Mouse (Mus musculus) spleen, postnatal 4 days (tissue): Measurements from ENCODE around the gene Slc16a3.

Experiments used
- DNase-seq, 2 experiments: peaks; one replicate each; pipeline ENCODE4 v3.0.0; 2022; ENCODE audit warnings: low spot score in 2 of 2

Gene Slc16a3

DNA sequence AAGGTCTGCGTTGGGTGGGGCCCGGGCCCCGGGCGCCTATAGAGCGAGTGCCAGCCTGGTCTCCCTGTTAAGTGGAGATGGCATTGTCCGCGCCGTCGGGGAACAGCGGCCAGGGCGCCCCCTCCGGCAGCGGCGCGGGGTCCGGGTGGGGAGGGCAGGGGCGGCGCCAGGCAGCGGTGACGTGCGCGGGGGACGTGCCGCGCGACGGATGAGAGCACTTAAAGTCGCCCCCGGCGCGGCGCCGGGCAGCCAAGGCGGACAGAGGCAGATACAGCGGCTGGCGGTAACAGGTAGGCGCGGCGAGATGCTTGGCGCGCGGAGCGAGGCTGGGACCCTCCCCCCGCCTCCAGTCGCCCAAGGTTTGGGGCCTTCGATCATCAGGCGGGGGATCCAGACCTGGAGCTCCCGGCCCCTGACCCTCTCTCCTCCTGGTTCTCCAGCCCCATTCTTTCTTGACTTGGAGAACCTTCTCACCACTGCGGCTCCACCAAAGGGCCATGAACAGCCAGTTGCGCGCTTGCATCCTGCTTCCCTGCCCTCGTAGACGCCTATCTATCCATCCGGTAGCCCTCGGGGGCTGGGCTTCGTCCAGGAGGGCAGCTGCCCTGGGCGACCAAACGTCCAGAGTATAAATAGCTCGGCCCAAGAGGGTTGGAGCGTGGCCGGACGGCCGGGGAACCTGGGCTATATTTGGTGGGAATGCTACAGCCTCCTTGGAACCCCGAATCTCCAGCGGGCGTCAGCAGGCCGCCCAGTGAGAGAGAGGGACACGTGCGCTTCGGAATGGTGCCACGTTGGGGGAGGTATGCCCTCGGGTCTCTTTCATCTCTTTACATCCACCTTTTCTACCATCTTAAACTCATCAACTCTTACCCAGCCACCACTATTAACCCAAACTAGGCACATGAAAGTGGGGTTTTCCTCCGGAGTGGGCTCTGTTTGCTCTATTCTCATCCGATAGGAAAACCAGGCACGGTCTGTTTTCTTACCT lies 876 bp downstream of the Slc16a3 start:
- DNase-seq: peak; percentile 50 to 81

- DNase-seq: no peak
Observed at GRCm38 (mm10) chr11:120949863-120950262, 1.6 kb downstream of the Slc16a3 start.

DNA sequence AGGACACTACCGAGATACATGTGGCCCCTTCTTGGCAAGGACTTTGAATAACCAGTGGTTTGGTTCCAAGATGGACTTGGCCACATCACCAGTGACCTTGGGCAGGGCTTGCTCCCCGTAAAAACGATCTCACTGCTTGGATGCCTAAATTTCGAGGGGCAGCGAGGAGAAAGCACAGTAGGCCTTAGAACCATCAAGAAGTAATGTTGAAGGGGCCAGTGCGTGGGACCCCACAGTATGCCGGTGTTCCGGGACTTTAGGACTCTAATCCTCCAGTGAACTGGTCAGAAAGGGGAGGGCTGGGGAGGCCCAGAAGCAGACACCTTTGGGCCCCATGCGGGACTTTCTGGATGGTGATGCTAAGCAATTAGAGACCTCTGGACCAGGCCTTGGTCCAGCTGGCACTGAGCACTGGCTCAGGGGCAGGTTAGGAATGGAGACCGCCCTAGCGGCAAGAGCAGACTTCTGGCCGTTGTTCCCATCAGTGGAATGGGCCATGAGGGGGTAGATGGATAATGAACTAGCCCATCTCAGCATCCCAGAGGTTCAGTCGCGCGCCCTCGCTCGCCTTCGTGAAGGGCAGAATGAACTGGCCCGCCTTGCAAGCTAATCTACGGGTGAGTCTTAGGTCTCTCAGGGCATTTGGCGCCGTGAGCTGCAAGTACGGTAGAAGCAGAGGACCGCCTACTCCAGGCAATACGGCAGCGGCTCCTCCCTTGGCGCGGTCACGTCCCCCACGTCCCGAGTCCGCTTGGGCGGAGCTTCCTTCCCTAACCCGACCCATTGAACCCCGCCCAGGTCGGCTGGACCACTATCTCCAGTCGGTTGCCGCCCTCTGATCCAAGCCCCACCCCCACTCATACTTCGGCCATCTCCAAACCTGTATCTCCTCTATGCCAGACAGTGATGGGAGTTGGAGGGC lies 2.3 kb downstream of the Slc16a3 start:
- peak; percentile 94 to 95 for DNase-seq

- peak in 1 of 2 experiments; percentile 67 for DNase-seq
Observed at GRCm38 (mm10) chr11:120951237-120951636, 3.0 kb downstream of the Slc16a3 start.

DNA sequence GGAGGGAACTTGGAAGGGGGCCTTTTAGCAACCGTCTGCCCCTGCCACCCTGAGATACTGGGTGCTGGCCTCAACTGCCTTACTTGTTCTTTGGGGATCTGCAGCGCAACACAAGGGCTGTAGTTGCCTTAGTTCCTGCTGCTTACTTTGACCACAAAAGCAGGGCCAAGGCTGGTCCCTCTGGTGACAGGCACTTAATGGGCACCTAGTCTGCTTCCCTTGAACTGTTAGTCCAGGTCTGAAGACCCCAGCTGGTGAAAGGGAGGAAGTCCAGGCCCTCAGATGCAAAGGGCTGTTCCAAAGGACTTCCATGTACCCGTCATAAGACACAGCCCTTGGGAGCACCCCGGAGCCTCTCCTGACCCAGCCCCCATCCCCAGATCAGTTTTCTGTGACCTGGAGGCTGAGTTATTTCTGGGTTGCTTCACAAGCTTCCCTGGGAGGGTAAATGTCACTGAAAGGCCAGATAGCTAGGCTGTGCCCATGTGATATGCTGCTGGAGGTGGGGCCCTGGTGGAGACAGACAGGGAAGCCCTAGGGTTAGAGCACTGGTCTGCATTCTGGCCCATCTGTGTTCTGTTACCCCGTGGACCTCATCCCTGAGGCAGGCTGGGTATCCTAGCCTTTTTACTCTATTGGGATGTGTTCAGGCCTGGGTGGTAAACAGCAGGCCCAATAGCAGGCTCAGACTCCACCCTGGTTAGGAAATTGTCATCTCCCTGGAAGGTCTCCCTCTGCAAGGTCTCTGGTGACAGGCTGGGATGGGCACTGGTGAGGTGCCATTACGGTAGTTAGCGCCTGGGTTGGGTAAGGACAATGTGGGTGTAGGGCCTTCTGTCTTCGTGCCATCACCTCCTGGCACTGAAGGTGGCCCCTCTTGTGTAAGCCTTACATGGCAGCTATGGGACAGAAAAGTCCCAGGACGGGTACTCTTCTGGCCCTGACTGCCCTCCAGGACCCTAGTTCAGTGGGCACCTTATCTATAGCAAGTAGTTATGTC lies 3.8 kb downstream of the Slc16a3 start:
- DNase-seq: peak; percentile 40 to 70

GRCm38 (mm10) chr11:120954936-120955335 lies 6.7 kb downstream of the Slc16a3 start:
- DNase-seq: no peak

GRCm38 (mm10) chr11:120955701-120956100 lies 7.4 kb downstream of the Slc16a3 start:
- DNase-seq: no peak

DNA sequence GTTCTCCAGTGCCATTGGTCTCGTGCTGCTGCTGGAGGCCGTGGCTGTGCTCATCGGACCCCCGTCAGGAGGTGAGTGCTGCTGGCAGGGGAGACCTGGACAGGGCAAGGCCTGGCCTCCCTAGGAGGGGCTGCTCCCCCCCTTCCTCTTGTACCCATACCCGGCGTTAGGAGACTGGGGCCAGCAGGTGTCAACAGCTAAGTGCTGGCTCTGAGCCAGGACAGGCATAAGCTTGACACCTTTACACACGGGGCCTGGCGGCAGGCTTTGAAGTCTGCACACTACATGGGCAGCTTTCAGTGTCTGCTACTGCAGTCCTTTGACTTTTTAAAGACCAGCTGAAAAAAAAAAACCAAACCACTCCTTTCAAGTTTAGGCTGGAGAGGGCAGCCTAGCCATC lies 8.8 kb downstream of the Slc16a3 start:
- no peak for DNase-seq

GRCm38 (mm10) chr11:120957731-120958257 lies 9.5 kb downstream of the Slc16a3 start:
- DNase-seq: peak in 1 of 2 experiments; percentile 33

DNA sequence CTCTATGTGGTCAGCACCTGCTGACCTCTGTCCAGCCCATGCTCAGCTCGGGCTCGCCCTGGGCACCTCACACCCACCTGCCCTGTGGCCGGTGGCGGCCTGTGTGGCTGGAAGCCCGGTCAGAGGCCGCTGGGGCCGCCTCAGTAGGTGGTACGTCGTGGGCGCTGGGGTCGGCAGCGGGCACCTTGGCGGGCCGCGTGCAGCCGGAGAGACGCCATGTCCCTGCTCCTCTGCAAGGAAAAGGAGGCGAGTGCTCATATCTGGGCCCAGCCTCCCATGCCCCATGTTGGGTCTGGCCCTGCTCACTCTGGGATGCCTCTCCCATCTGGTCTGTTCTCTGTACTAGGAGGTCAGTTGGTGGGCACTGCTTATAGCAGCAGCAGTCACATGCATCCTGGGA lies 10.8 kb downstream of the Slc16a3 start:
- DNase-seq: no peak

- DNase-seq: no peak
Observed at GRCm38 (mm10) chr11:120959564-120959963, 11.3 kb downstream of the Slc16a3 start.

- DNase-seq: no peak
Observed at GRCm38 (mm10) chr11:120960248-120960647, 12.0 kb downstream of the Slc16a3 start.

- no peak for DNase-seq
Observed at GRCm38 (mm10) chr11:120961594-120961993, 13.3 kb downstream of the Slc16a3 start.

DNA sequence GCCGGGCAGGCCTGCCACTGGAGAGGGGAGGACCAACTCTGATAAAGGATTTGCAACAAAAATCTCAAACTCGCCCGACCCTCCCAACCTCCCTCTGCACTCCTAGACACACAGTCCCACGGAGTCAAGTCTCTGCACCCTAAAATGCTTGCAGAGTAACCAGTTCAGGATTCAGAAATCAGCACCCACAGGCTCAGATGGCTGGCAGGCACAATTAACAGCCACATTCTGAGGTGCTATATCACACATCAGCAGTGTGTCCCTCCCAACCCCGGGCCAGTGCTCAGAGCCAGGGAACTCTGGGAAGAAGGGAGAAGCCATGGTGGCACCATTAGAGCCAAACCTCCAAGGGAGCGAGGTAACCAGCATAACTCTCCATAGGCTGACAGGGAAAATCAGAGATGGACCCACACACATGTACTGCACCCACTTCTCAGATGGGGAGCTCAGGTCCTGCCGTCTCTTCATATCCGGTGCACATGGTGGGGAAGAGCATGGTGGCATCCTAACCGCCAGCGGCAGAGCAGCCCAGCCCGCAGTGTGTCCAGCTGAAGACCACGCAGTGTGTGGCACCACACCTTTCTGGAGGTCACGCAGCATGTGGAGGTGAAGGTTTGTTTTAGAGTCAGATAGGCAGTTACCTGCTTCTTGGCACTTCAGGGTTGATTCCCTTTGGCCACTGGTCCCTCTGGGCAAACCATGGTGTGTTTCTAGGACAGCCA lies 13.9 kb downstream of the Slc16a3 start:
- no peak for DNase-seq

DNA sequence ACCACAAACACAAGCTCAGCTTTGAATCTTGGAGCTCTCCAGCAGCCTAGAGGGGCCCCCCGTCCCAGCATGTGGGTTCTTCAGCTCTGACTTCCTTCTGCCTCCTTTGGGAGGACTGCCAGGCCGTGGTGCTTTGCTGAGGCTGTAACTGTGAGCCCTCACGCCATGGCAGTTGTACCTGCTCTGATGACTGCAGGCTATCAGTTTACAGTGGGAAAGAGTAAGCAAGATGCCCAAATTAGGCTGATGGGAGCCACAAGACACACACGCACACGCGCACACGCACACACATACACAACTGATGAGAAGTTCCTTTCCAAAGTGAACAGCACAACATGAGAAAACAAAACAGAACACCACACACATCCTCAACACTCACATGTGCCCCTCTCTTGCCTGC lies 14.6 kb downstream of the Slc16a3 start:
- no peak for DNase-seq

DNA sequence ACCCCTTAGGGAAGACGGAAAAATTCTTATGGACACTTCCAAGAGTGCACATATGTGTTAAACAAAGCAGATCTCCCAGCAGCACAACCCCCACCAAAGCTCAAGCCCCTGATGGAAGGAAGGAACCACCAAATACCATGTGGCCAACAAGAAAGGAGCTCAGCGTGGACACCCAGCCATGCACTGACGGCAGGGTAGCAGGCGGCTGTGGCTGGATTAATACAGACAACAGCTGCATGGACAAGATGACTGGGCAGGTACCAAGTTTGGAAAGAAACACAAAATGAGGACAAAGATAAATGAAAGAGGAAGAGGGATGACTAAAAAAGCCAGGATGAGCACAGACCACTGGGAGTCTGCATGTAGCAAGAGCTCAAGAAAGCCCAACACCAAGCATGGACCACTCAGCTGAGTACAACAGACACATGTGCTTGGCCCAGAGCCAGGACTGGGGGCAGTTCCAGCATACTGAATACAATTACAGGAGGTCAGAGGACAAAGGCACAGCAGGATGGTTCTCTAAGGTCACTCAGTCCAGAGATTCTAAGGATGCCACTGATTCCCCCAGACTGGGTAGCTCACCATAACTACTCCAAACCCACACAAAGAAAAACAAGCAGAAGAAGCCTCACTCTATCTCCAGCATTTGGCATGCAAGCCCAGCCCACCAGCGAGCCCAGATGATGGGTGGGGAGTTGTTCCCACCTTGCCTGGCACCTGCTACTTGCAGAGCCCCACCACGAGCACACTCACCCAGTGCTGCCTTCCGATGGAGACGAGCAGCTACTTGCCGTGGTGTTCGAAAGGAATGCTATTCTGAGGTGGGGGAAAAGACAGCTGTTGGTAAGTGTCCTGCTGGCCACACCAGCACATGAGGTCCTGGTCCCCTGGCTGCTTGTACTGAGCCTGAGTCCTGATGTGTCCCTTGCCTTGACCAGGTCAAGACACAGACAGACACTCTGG lies 16.2 kb downstream of the Slc16a3 start:
- no peak for DNase-seq

GRCm38 (mm10) chr11:120965587-120965986 lies 17.3 kb downstream of the Slc16a3 start:
- no peak for DNase-seq

- no peak for DNase-seq
Observed at GRCm38 (mm10) chr11:120969742-120970141, 21.5 kb downstream of the Slc16a3 start.

GRCm38 (mm10) chr11:120971237-120971636 lies 23.0 kb downstream of the Slc16a3 start:
- DNase-seq: no peak
